Mouse (Mus musculus): ENCODE measurements around the gene Grik5. TPM values are rescaled to one million over a fixed set of nuclear protein-coding genes. Genes with fewer than 3 reads are reported as not detected.

Gene Grik5
- polyA plus RNA-seq, 1 experiment, result 9.8 TPM

DNA sequence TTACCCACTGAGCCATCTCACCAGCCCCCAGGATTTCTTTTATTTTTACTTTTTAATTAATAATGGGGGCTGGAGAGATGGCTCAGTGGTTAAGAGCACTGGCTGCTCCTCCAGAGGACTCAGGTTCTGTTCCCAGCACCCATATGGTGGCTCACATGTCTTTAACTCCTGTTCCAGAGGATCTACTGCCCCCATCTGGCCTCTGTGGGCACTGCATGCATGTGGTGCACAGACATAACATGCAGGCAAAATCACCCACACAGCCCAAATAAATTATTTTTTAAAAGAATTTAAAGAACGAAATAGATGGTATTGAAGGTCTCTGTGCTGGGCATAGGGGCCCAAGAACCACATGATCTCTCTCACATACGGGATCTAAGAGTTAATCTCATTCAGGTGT, 87.8 kb downstream of the Grik5 start:
- no peak overlapping the region for H3ac ChIP-seq (ENCODE audit: control insufficient read depth, insufficient read length, low read depth)
- H3K79me2 ChIP-seq (ENCODE audit: control insufficient read depth, insufficient read depth), result no peaks in the 10 kb centered on the region
- H3K27me3 ChIP-seq (ENCODE audit: control insufficient read depth, insufficient read depth, insufficient read length), result peaks cover 10% of the 10 kb centered on the region
- H3K36me3 ChIP-seq (ENCODE audit: control insufficient read depth, insufficient read depth), result no peaks in the 10 kb centered on the region
- no peaks in the 10 kb centered on the region for H3K79me3 ChIP-seq (ENCODE audit: low read depth)
- no peak overlapping the region for H3K4me3 ChIP-seq (ENCODE audit: insufficient read depth, poor library complexity, severe bottlenecking)
- TF ChIP-seq FOSL1 (IDR thresholded peaks at IDR 0.05; ENCODE audit: insufficient read depth, low read length, poor library complexity, severe bottlenecking), result no peak
- TF ChIP-seq MAX (IDR thresholded peaks at IDR 0.05), result no peak
- TF ChIP-seq MYOG (IDR thresholded peaks at IDR 0.05; ENCODE audit: control insufficient read depth, extremely low read depth, insufficient read length), result no peak
- TF ChIP-seq USF1 (IDR thresholded peaks at IDR 0.05; ENCODE audit: low read depth), result no peak
- no peak for TF ChIP-seq CTCF (IDR thresholded peaks at IDR 0.05; ENCODE audit: control insufficient read depth, insufficient read depth, insufficient read length)
- no peak for TF ChIP-seq MYOD1 (IDR thresholded peaks at IDR 0.05; ENCODE audit: control insufficient read depth, insufficient read length, low read depth)
- no peak for TF ChIP-seq CEBPB (IDR thresholded peaks at IDR 0.05; ENCODE audit: low read depth)

DNA sequence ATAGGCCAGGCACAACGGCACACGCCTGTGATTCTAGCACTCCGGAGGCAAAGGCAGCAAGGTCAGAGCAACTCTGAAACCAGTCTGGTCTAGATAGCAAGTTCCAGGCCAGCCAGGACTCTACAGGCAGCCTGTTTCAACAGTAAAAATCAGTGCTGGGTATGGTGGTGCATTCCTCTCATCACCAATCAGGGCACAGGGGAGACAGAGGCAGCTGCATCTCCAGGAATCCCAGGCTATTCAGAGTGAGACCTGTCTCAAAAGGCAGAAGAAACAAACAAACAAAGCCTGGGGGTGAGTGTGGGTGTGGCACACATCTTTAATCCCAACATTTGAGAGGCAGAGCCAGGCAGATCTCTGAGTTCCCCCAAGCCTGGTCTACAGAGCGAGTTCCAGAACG, 88.8 kb downstream of the Grik5 start:
- H3K4me3 ChIP-seq (ENCODE audit: insufficient read depth, poor library complexity, severe bottlenecking), result no peak overlapping the region
- no peak overlapping the region for H3ac ChIP-seq (ENCODE audit: control insufficient read depth, insufficient read length, low read depth)
- TF ChIP-seq FOSL1 (IDR thresholded peaks at IDR 0.05; ENCODE audit: insufficient read depth, low read length, poor library complexity, severe bottlenecking) (no peak), CEBPB (IDR thresholded peaks at IDR 0.05; ENCODE audit: low read depth) (no peak), MYOD1 (IDR thresholded peaks at IDR 0.05; ENCODE audit: control insufficient read depth, insufficient read length, low read depth) (no peak), MAX (IDR thresholded peaks at IDR 0.05) (no peak), USF1 (IDR thresholded peaks at IDR 0.05; ENCODE audit: low read depth) (no peak), MYOG (IDR thresholded peaks at IDR 0.05; ENCODE audit: control insufficient read depth, extremely low read depth, insufficient read length) (no peak), CTCF (IDR thresholded peaks at IDR 0.05; ENCODE audit: control insufficient read depth, insufficient read depth, insufficient read length) (no peak)
- no peaks in the 10 kb centered on the region for H3K36me3 ChIP-seq (ENCODE audit: control insufficient read depth, insufficient read depth)
- peaks cover 19% of the 10 kb centered on the region for H3K27me3 ChIP-seq (ENCODE audit: control insufficient read depth, insufficient read depth, insufficient read length)
- H3K79me2 ChIP-seq (ENCODE audit: control insufficient read depth, insufficient read depth), result no peaks in the 10 kb centered on the region
- no peaks in the 10 kb centered on the region for H3K79me3 ChIP-seq (ENCODE audit: low read depth)

DNA sequence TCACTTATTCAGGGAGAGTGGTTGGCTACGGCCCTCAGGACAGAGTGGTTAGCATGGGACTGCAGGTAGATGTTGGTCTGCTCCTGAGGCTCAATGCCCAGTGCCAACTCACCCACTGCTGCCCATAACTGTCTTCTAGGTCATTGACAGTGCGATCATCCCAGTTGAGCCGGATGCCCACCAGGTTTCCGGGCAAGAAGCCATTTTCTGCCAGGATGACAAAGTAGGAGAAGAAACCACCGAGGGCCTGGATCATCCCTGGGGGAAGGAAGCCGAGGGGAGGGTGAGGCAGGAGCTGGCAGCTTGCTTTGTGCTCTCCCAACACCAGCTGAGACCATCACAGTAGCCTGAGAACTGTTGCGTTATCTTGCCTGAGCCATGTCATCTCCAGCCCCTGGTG, 91.7 kb downstream of the Grik5 start:
- no peaks in the 10 kb centered on the region for H3K79me2 ChIP-seq (ENCODE audit: control insufficient read depth, insufficient read depth)
- H3K79me3 ChIP-seq (ENCODE audit: low read depth), result no peaks in the 10 kb centered on the region
- TF ChIP-seq FOSL1 (IDR thresholded peaks at IDR 0.05; ENCODE audit: insufficient read depth, low read length, poor library complexity, severe bottlenecking) (no peak), CEBPB (IDR thresholded peaks at IDR 0.05; ENCODE audit: low read depth) (no peak), CTCF (IDR thresholded peaks at IDR 0.05; ENCODE audit: control insufficient read depth, insufficient read depth, insufficient read length) (no peak)
- no peak overlapping the region for H3ac ChIP-seq (ENCODE audit: control insufficient read depth, insufficient read length, low read depth)
- H3K36me3 ChIP-seq (ENCODE audit: control insufficient read depth, insufficient read depth), result no peaks in the 10 kb centered on the region
- peaks cover 20% of the 10 kb centered on the region for H3K27me3 ChIP-seq (ENCODE audit: control insufficient read depth, insufficient read depth, insufficient read length)
- no peak overlapping the region for H3K4me3 ChIP-seq (ENCODE audit: insufficient read depth, poor library complexity, severe bottlenecking)

DNA sequence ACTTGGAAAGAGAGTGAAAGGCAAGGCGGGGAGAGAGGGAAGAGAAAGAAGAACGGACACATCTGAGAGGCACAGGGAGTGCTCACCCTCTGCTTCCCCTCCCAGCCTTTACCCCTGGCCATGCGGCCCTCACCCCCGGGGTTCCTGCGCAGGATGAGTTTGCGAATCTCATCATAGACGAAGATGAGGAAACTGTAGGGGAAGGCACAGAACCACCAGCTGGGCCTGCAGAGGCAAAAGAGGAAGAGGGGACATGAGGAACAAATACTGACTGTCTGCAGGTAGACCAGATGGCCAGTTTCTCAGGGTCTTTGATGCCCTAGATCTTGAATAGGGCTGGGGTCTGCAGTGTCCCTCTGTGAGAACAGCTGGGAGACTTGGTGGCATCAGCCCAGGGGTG, 93.4 kb downstream of the Grik5 start:
- no peaks in the 10 kb centered on the region for H3K36me3 ChIP-seq (ENCODE audit: control insufficient read depth, insufficient read depth)
- TF ChIP-seq CTCF (IDR thresholded peaks at IDR 0.05; ENCODE audit: control insufficient read depth, insufficient read depth, insufficient read length) (no peak), MYOG (IDR thresholded peaks at IDR 0.05; ENCODE audit: control insufficient read depth, extremely low read depth, insufficient read length) (no peak), CEBPB (IDR thresholded peaks at IDR 0.05; ENCODE audit: low read depth) (no peak), MYOD1 (IDR thresholded peaks at IDR 0.05; ENCODE audit: control insufficient read depth, insufficient read length, low read depth) (no peak), USF1 (IDR thresholded peaks at IDR 0.05; ENCODE audit: low read depth) (no peak), FOSL1 (IDR thresholded peaks at IDR 0.05; ENCODE audit: insufficient read depth, low read length, poor library complexity, severe bottlenecking) (no peak), MAX (IDR thresholded peaks at IDR 0.05) (no peak)
- H3K27me3 ChIP-seq (ENCODE audit: control insufficient read depth, insufficient read depth, insufficient read length), result peaks cover 20% of the 10 kb centered on the region
- no peak overlapping the region for H3ac ChIP-seq (ENCODE audit: control insufficient read depth, insufficient read length, low read depth)
- no peak overlapping the region for H3K4me3 ChIP-seq (ENCODE audit: insufficient read depth, poor library complexity, severe bottlenecking)
- H3K79me2 ChIP-seq (ENCODE audit: control insufficient read depth, insufficient read depth), result no peaks in the 10 kb centered on the region
- H3K79me3 ChIP-seq (ENCODE audit: low read depth), result no peaks in the 10 kb centered on the region

DNA sequence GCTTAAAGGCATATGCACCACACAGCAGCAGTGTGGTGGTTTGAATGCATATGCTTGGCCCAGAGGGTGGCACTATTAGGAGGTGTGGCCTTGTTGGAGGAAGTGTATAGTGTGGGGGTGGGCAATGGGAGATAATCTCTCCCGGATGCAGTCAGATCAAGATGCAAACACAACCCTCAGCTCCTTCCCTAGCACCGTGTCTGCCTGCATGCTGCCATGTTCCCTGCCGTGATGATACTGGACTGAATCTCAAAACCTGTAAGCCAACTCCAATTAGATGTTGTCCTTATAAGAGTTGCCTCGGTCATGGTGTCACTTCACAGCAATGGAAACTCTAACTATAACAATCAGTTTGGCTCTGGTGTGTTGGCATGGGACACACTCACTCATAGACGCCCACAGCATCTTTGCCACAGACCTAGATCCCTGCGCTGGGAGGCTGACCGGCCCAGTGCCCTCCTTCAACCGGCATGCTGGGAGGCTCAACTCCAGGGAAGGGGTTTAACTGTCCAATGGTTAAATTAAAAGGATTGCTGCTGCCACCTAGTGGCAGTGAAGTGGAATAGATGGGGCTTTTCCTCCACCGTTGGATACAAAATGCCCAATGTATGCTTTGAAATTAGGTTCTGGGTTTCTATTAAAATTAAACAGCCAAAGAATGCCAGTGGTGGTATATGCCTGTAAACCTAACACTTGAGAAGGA, 97.1 kb downstream of the Grik5 start:
- H3K79me3 ChIP-seq (ENCODE audit: low read depth), result no peaks in the 10 kb centered on the region
- no peak overlapping the region for H3K4me3 ChIP-seq (ENCODE audit: insufficient read depth, poor library complexity, severe bottlenecking)
- H3K27me3 ChIP-seq (ENCODE audit: control insufficient read depth, insufficient read depth, insufficient read length), result peaks cover 14% of the 10 kb centered on the region
- H3ac ChIP-seq (ENCODE audit: control insufficient read depth, insufficient read length, low read depth), result no peak overlapping the region
- no peaks in the 10 kb centered on the region for H3K79me2 ChIP-seq (ENCODE audit: control insufficient read depth, insufficient read depth)
- TF ChIP-seq MYOG (IDR thresholded peaks at IDR 0.05; ENCODE audit: control insufficient read depth, extremely low read depth, insufficient read length), result no peak
- TF ChIP-seq CTCF (IDR thresholded peaks at IDR 0.05; ENCODE audit: control insufficient read depth, insufficient read depth, insufficient read length), result no peak
- no peak for TF ChIP-seq MAX (IDR thresholded peaks at IDR 0.05)
- no peak for TF ChIP-seq USF1 (IDR thresholded peaks at IDR 0.05; ENCODE audit: low read depth)
- TF ChIP-seq FOSL1 (IDR thresholded peaks at IDR 0.05; ENCODE audit: insufficient read depth, low read length, poor library complexity, severe bottlenecking), result no peak
- TF ChIP-seq MYOD1 (IDR thresholded peaks at IDR 0.05; ENCODE audit: control insufficient read depth, insufficient read length, low read depth), result no peak
- TF ChIP-seq CEBPB (IDR thresholded peaks at IDR 0.05; ENCODE audit: low read depth), result no peak
- H3K36me3 ChIP-seq (ENCODE audit: control insufficient read depth, insufficient read depth), result no peaks in the 10 kb centered on the region

DNA sequence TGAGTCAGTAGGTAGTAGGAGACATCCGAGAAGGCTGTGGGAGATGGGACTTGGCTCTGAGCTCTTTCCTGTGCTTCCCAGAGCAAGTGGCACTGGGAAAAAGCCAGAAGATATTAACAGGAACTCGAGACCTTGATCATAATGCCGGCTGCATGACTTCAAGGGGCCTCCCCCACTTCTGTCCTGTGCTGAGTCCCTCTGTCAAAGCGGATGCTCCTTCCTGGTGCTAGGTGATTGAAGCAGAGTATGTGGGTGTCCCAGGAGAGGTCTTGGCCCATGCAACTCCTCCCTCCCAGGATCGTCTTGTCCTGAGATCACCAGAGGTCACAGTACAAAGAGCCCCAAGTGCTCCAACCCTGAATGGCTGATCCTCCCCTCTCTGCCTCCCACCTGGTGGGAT, 98.2 kb downstream of the Grik5 start:
- H3K36me3 ChIP-seq (ENCODE audit: control insufficient read depth, insufficient read depth), result peaks cover 3% of the 10 kb centered on the region
- H3K27me3 ChIP-seq (ENCODE audit: control insufficient read depth, insufficient read depth, insufficient read length), result peaks cover 6% of the 10 kb centered on the region
- no peaks in the 10 kb centered on the region for H3K79me2 ChIP-seq (ENCODE audit: control insufficient read depth, insufficient read depth)
- no peak overlapping the region for H3ac ChIP-seq (ENCODE audit: control insufficient read depth, insufficient read length, low read depth)
- TF ChIP-seq MAX (IDR thresholded peaks at IDR 0.05) (no peak), USF1 (IDR thresholded peaks at IDR 0.05; ENCODE audit: low read depth) (no peak), FOSL1 (IDR thresholded peaks at IDR 0.05; ENCODE audit: insufficient read depth, low read length, poor library complexity, severe bottlenecking) (no peak), CEBPB (IDR thresholded peaks at IDR 0.05; ENCODE audit: low read depth) (no peak), MYOG (IDR thresholded peaks at IDR 0.05; ENCODE audit: control insufficient read depth, extremely low read depth, insufficient read length) (no peak), CTCF (IDR thresholded peaks at IDR 0.05; ENCODE audit: control insufficient read depth, insufficient read depth, insufficient read length) (no peak), MYOD1 (IDR thresholded peaks at IDR 0.05; ENCODE audit: control insufficient read depth, insufficient read length, low read depth) (no peak)
- H3K79me3 ChIP-seq (ENCODE audit: low read depth), result no peaks in the 10 kb centered on the region
- H3K4me3 ChIP-seq (ENCODE audit: insufficient read depth, poor library complexity, severe bottlenecking), result no peak overlapping the region

All from C2C12 (cell line).